Mouse (Mus musculus) G1E-ER4 (cell line): ENCODE data around the gene Triml2. TPM values are rescaled to one million over a fixed set of nuclear protein-coding genes. Genes with fewer than 3 reads are reported as not detected.

ENCODE experiments used
- GATA1 ChIP-seq: IDR thresholded peaks from one replicate; pipeline ENCODE4 v1.8.0; 2012; ENCODE audit warnings: low read length, inconsistent platforms
- polyA plus RNA-seq: library from polyadenylated mRNA; stranded (reverse); fragments of >175 nt; gene quantifications from 2 replicates; pipeline ENCODE4 v1.2.3, GENCODE M21; 2012

The Triml2 gene
- polyA plus RNA-seq, result not detected in 2 replicates

GRCm38 (mm10) chr8:43180054-43180690 is at the start of gene Triml2:
Triml2 (plus strand) TSS chr8:43180541.
- TF ChIP-seq GATA1, result no peak

GRCm38 (mm10) chr8:43141386-43141785 is 39.0 kb upstream of the Triml2 start, which contains the start of gene Triml1:
Triml1 (minus strand) TSS chr8:43141486.
- no peak for TF ChIP-seq GATA1

- no peak for TF ChIP-seq GATA1
Measured at GRCm38 (mm10) chr8:43149307-43149706, 31.0 kb upstream of the Triml2 start.

GRCm38 (mm10) chr8:43163255-43163654 is 17.1 kb upstream of the Triml2 start:
- TF ChIP-seq GATA1, result no peak

GRCm38 (mm10) chr8:43164453-43164852 is 15.9 kb upstream of the Triml2 start:
- no peak for TF ChIP-seq GATA1

- no peak for TF ChIP-seq GATA1
Measured at GRCm38 (mm10) chr8:43168083-43168482, 12.3 kb upstream of the Triml2 start.

GRCm38 (mm10) chr8:43169249-43169755 is 11.0 kb upstream of the Triml2 start:
- no peak for TF ChIP-seq GATA1

- no peak for TF ChIP-seq GATA1
Measured at GRCm38 (mm10) chr8:43176766-43177486, 3.4 kb upstream of the Triml2 start.

GRCm38 (mm10) chr8:43178263-43178662 is 2.1 kb upstream of the Triml2 start:
- TF ChIP-seq GATA1, result no peak

GRCm38 (mm10) chr8:43179189-43179588 is 1.2 kb upstream of the Triml2 start:
- TF ChIP-seq GATA1, result no peak

- TF ChIP-seq GATA1, result no peak
Measured at GRCm38 (mm10) chr8:43182281-43182680, 1.9 kb downstream of the Triml2 start.

- TF ChIP-seq GATA1, result no peak
Measured at GRCm38 (mm10) chr8:43215554-43215953, 35.2 kb downstream of the Triml2 start.

GRCm38 (mm10) chr8:43243326-43243725 is 63.0 kb downstream of the Triml2 start:
- TF ChIP-seq GATA1, result no peak

Other genes starting within 250 kb of the Triml2 start
- not detected in 2 replicates for gene Triml1, start 39.1 kb upstream of the Triml2 start, polyA plus RNA-seq
- not detected in 2 replicates for gene Zfp42, start 126.4 kb downstream of the Triml2 start, polyA plus RNA-seq